Mouse (Mus musculus) midbrain, embryonic 16.5 days (tissue): ENCODE data around the gene Ric8b. TPM values are rescaled to one million over a fixed set of nuclear protein-coding genes. Genes with fewer than 3 reads are reported as not detected.

Source experiments
- ATAC-seq: fragments of 200-750 bp; cut with Nextera tagmentation; 2 replicates; pipeline ENCODE4 v1.8.0; 2017; ENCODE audit warnings: moderate TSS enrichment
- H3K27ac ChIP-seq: fragments of 300-500 bp; sonication (generic); 2 replicates; pipeline ENCODE4 v1.5.1; 2014; ENCODE audit warnings: mild to moderate bottlenecking, low read length, mixed read lengths
- H3K27me3 ChIP-seq: fragments of 300-500 bp; sonication (generic); 2 replicates; pipeline ENCODE4 v1.6.1; 2014; ENCODE audit warnings: low read depth, low read length, mixed read lengths; ENCODE audit not compliant: control insufficient read depth, insufficient read depth
- H3K36me3 ChIP-seq: fragments of 300-500 bp; sonication (generic); 2 replicates; pipeline ENCODE4 v1.6.1; 2014; ENCODE audit warnings: mild to moderate bottlenecking, low read length, moderate library complexity, mixed read lengths; ENCODE audit not compliant: control insufficient read depth, insufficient read depth
- H3K4me1 ChIP-seq: fragments of 300-500 bp; sonication (generic); 2 replicates; pipeline ENCODE4 v1.6.1; 2014; ENCODE audit warnings: mild to moderate bottlenecking, low read length, mixed read lengths; ENCODE audit not compliant: control insufficient read depth, insufficient read depth
- H3K4me2 ChIP-seq: fragments of 300-500 bp; sonication (generic); 2 replicates; pipeline ENCODE4 v1.6.1; 2014; ENCODE audit warnings: mild to moderate bottlenecking, low read length, mixed read lengths
- H3K4me3 ChIP-seq: fragments of 300-500 bp; sonication (generic); 2 replicates; pipeline ENCODE4 v1.5.1; 2014; ENCODE audit warnings: low read depth, mild to moderate bottlenecking, low read length, moderate library complexity, mixed read lengths
- H3K9ac ChIP-seq: fragments of 300-500 bp; sonication (generic); 2 replicates; pipeline ENCODE4 v1.6.1; 2014; ENCODE audit warnings: low read depth, low read length, mixed read lengths
- H3K9me3 ChIP-seq: fragments of 300-500 bp; sonication (generic); replicated peaks from 2 replicates; pipeline ENCODE4 v1.6.1; 2014; ENCODE audit warnings: mild to moderate bottlenecking, low read length, mixed read lengths; ENCODE audit not compliant: control insufficient read depth, poor library complexity, severe bottlenecking
- WGBS: fragments of 180-500 bp; shearing (Covaris S2); extraction: QIAGEN DNeasy Blood & Tissue Kit; methylation state at CpG from one replicate; pipeline ENCODE4 v1.1.7; 2014; 5-methylcytosine and 5-hydroxymethylcytosine counted together
- polyA plus RNA-seq: library from polyadenylated mRNA; unstranded; fragments of >200 nt; fragmentation: Nextera tagmentation; extraction: Ambion mirVana; gene quantifications from 2 replicates; pipeline ENCODE4 v1.2.1, GENCODE M21; 2015

Gene Ric8b
- polyA plus RNA-seq, 1 experiment from 2014 or later, result 49.3 TPM

DNA sequence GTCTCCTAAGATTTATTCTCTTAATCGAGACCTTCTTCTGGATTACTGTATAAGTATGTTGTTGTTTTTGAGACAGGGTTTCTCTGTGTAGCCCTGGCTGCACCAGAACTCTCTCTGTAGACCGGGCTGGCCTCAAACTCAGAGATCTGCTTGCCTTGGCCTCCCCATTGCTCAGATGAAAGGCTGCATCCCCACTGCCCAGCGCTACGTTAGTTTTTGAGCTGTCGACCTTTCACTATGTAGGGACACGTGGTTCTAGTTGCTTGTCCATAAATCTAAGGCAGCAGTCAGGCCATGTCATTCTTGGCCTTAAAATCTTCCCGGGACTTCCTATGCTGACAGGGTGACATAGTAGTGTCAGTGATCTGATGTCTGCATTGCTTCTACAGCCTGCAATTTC, 8.9 kb downstream of the Ric8b start:
- no peak for ATAC-seq
- WGBS, result 88% methylated on average over 7 of the region's 7 CpGs

DNA sequence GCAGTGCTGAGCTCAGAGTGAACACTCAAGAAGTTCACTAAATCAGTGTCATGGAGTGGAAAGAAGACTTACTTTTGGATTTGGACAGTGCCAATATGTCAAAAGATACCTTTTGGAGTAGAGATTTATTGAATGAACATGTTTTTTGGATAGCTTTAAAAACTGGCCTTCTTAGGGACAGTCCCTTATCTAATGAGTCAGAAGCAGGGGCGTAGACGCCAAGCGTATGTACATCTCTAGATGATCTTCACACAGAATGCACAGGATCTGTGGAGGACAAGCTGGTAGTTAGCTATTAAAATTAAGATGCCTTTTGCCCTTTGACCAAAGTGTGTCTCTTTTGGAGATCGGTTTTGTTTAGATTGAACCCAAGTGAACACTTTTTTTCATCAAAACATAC, 9.5 kb downstream of the Ric8b start:
- Histone ChIP-seq H3K4me2 (no peak overlapping the region), H3K27me3 (no peaks in the 10 kb centered on the region), H3K4me3 (no peak overlapping the region), H3K36me3 (peaks cover 13% of the 10 kb centered on the region), H3K9me3 (no peaks in the 10 kb centered on the region), H3K27ac (no peak overlapping the region), H3K4me1 (no peaks in the 10 kb centered on the region), H3K9ac (no peak overlapping the region)
- ATAC-seq, result no peak
- WGBS, result 95% methylated on average over 4 of the region's 4 CpGs

More for the DNA sequence above, 8.9 kb downstream of the Ric8b start:
- Histone ChIP-seq H3K4me3 (no peak overlapping the region), H3K9me3 (no peaks in the 10 kb centered on the region), H3K27ac (no peak overlapping the region), H3K4me1 (no peaks in the 10 kb centered on the region), H3K4me2 (no peak overlapping the region), H3K9ac (no peak overlapping the region), H3K27me3 (no peaks in the 10 kb centered on the region), H3K36me3 (peaks cover 13% of the 10 kb centered on the region)

DNA sequence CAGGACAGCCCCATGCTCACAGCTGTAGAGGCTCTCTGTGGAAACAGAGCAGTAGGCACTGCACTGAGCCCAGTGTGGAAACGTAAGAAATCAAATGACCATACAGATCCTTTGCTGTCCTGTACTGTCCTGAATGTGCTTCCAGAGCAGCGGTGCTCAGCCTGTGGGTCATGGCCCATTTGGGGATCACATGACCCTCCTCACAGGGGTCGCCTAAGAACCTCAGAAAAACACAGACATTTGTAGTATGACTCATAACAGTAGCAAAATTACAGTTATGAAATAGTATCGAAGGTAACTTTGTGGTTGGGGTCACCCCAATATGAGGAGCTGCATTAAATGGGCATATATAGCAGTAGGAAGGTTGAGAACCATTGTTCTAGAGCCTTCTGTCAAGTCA, 11.0 kb downstream of the Ric8b start:
- ATAC-seq, result no peak
- no peak overlapping the region for H3K27ac ChIP-seq
- 87% methylated on average over 4 of the region's 4 CpGs for WGBS
- H3K9me3 ChIP-seq, result no peaks in the 10 kb centered on the region
- H3K4me1 ChIP-seq, result no peaks in the 10 kb centered on the region
- no peak overlapping the region for H3K4me3 ChIP-seq
- no peaks in the 10 kb centered on the region for H3K27me3 ChIP-seq
- no peak overlapping the region for H3K4me2 ChIP-seq
- H3K9ac ChIP-seq, result no peak overlapping the region
- peaks cover 13% of the 10 kb centered on the region for H3K36me3 ChIP-seq

DNA sequence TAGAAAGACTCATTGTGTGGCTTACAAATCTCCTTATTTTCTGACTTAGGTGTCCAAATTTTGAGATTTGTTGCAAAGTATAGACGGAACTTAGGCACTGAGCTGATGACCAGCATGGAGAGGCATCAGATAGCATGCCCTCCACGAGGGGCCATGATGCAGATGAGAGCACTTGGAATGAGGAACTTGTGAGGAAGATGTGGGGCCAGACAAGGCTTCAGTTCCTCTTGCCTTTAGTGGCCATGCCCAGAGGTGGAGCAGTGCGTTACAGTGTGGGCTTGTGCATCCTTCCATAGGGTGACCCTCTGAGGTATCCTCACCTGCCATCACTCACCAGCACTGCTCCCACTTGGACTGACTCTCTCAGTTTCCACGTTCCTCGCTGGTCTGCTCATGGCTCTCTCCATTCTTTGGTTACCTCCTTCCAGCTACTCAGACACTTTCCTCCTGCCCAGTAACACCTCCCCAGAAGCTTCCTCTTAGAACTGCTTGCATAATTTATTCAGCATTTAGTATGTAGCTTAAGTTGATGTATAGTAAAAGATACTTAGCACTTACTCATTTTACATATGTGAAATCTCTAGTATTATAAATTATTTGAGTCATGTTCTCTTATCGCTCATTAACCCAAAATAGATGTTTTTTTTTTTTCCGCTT, 18.3 kb downstream of the Ric8b start:
- Histone ChIP-seq H3K4me2 (no peak overlapping the region), H3K9ac (no peak overlapping the region), H3K27ac (no peak overlapping the region), H3K4me3 (no peak overlapping the region), H3K36me3 (no peaks in the 10 kb centered on the region; the same call in 1 of the 2 replicates), H3K9me3 (no peaks in the 10 kb centered on the region), H3K27me3 (no peaks in the 10 kb centered on the region), H3K4me1 (no peaks in the 10 kb centered on the region)
- WGBS, result 89% methylated on average over 7 of the region's 7 CpGs
- no peak for ATAC-seq

DNA sequence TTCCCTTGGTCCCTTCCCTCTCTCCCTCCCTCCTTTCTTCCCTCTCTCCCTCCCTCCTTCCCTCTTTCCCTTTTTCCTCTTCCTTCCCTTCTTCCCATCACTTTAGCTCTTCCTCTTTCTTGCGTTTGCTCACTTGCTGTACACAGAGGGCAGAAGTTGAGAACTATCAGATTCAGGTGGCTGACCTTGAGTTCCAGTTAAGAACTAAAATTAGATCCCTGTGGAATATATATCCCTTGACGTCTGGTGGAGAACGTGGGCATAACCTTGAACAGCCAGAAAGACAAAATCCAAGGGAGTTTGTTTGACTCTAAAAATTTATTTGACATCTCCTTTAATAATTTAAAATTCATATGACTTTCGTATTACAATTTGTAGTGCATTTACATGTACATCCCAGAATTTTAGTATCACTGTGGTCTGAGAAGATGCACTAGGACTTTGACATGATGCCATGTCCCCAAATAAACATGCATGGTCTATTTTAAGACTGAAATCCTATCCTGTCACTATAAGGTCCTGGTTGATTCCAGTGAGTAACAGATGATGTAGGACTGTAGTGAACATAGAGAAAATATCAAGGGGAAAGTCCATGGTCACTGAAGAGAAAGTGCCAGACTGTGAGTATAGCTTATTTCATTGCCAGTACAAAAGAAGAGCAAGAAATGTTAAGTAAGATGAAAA, 19.6 kb downstream of the Ric8b start:
- Histone ChIP-seq H3K9me3 (no peaks in the 10 kb centered on the region), H3K4me3 (no peak overlapping the region), H3K27me3 (no peaks in the 10 kb centered on the region), H3K27ac (no peak overlapping the region), H3K4me2 (no peak overlapping the region), H3K4me1 (no peaks in the 10 kb centered on the region), H3K36me3 (no peaks in the 10 kb centered on the region; the same call in 1 of the 2 replicates), H3K9ac (no peak overlapping the region)
- 79% methylated on average over 4 of the region's 4 CpGs for WGBS
- no peak for ATAC-seq

DNA sequence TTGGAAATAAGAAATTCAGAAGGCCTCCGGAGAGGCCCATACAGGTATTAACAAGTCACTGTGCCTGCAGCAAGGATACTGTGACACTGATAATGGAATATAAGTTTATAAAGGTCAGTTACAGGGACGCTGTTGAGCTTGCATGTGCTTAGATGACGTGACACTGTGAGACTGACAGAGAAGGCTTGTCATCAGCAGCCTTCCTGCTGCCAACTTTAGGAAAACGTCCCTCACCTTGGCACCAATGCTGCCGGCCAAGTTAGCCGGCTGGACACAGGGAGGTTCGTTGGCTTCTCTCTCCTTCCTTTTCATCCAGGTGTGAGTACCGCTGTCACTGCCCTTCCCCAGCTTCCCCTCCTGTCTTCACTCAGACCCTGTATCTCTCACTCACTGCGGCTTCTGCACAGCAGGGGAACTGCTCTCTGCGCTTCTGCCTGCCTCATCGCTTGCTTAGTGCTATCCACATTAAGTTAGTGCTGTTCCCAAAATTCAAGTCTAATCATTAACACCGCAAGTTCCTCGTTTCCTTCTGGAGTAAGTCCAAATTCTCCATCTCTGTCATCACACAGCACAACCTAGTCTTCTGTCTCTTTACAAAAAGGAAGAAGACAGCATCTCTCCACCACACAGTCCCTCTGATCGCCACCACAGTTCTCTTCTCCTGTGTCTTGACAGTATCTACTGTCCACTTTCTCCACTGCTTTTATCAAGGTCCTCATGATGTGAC, 20.8 kb downstream of the Ric8b start:
- Histone ChIP-seq H3K4me2 (no peak overlapping the region), H3K36me3 (no peaks in the 10 kb centered on the region; the same call in 1 of the 2 replicates), H3K27me3 (no peaks in the 10 kb centered on the region), H3K4me3 (no peak overlapping the region), H3K9me3 (no peaks in the 10 kb centered on the region), H3K9ac (no peak overlapping the region), H3K27ac (no peak overlapping the region), H3K4me1 (no peaks in the 10 kb centered on the region)
- no peak for ATAC-seq
- 81% methylated on average over 14 of the region's 14 CpGs for WGBS

DNA sequence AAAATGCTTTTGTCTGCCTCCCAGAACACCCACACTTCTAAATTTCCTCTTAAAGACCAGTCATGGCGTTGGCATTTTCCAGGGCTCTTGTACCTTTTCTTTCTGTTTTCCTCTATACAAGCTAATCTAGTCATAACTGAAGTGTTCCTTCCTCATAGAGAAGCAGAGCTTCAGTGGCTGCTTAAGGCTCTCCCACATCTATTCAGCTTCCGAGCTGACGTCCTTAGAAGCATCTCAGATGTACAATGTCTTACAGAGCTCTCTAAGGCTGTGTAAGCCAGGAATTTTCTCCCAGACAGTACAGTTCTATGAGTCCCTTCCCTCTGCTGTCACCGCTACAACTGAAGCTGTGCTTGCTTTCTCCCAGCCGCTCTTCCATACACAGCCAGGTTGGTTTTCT, 21.5 kb downstream of the Ric8b start:
- H3K4me1 ChIP-seq, result no peaks in the 10 kb centered on the region
- H3K9me3 ChIP-seq, result no peaks in the 10 kb centered on the region

DNA sequence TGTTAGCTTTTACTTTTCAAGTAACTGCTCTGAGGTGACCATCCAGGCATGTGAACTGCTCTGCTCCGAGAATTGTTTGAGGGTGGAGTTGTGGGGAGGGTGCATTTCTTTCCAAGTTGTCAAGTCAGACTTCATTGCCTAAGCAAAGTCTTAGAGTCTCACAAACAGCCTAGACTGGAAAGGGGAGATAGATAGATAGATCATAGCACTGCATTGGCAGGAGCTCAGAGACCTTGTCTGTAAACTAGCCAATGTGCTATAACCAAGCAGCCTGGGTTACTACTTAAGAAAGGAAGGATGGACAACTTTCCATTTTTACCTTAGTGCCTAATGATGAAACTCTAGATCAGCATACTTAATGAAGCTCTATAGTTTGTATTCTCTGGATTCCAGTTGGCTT, 22.9 kb downstream of the Ric8b start:
- Histone ChIP-seq H3K4me2 (no peak overlapping the region), H3K9me3 (no peaks in the 10 kb centered on the region), H3K27ac (no peak overlapping the region), H3K4me1 (no peaks in the 10 kb centered on the region), H3K4me3 (no peak overlapping the region), H3K36me3 (no peaks in the 10 kb centered on the region; the same call in 1 of the 2 replicates), H3K9ac (no peak overlapping the region), H3K27me3 (no peaks in the 10 kb centered on the region)
- ATAC-seq, result no peak
- 69% methylated on average over 1 of the region's 1 CpGs for WGBS

More for the DNA sequence above, 21.5 kb downstream of the Ric8b start:
- WGBS, result 79% methylated on average over 5 of the region's 5 CpGs
- Histone ChIP-seq H3K27me3 (no peaks in the 10 kb centered on the region), H3K36me3 (no peaks in the 10 kb centered on the region; the same call in 1 of the 2 replicates), H3K27ac (no peak overlapping the region), H3K4me3 (no peak overlapping the region), H3K9ac (no peak overlapping the region), H3K4me2 (no peak overlapping the region)
- no peak for ATAC-seq

DNA sequence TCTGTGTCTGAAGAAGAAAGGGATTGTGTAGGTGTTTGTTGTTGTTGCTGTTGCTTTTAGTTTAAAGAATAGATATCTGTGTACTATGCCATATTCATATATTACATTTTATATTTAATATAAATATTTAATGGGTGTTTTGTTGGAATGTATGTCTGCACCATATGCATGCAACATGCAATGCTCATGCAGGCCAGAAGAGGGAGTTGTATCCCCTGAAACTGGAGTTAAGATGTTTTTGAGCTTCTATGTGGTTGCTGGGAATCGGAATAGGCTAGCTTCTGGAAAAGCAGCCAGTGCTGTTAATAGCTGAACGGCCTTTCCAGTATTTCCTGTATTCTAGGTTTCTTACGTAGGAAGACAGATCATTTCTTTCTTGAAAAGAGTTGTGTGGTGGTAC, 28.3 kb downstream of the Ric8b start:
- Histone ChIP-seq H3K4me3 (no peak overlapping the region), H3K9ac (no peak overlapping the region), H3K36me3 (peaks cover 9% of the 10 kb centered on the region), H3K27ac (no peak overlapping the region), H3K4me2 (no peak overlapping the region), H3K27me3 (no peaks in the 10 kb centered on the region), H3K4me1 (no peaks in the 10 kb centered on the region), H3K9me3 (no peaks in the 10 kb centered on the region)
- WGBS, result 95% methylated on average over 3 of the region's 3 CpGs
- no peak for ATAC-seq
